23 mouse cellular contexts compared by ENCODE assay signal in the genomic region with DNA sequence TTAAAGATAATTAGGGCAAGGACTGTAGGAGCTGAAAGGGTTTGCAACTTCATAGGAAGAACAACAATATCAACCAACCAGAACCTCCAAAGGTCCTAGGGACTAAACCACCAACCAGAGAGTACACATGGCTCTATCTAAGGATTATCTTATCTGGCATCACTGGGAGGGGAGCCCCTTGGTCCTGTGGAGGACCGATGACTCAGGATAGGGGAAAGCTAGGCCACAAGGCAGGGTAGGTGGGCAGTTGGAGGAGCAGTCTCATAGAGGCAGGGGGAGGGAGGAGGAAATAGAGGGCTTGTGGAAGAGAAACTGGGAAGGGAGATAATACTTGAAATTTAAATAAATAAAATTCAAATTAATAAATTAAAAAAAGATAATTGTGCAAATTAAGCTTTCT.
"Had no signal": no experiment of that assay in that cellular context is flagged by ENCODE, and none has a peak within 500 bp of the region (broad histone marks: within the 10 kb centered on the region; RNA-seq: fewer than 3 reads in every experiment).

No protein-coding gene starts in this region.

- H3K4me3 ChIP-seq: gastrocnemius, adult 2 months; heart, adult 2 months; hindbrain, embryonic 12.5 days; intestine, embryonic 15.5 days; layer of hippocampus, adult 2 months; left cerebral cortex, adult 2 months; limb, embryonic 10.5 days; limb, embryonic 12.5 days had no signal

- H3K4me1 ChIP-seq: hindbrain, embryonic 12.5 days; intestine, embryonic 15.5 days; limb, embryonic 10.5 days; limb, embryonic 12.5 days had no signal

- H3K36me3 ChIP-seq: hindbrain, embryonic 12.5 days; intestine, embryonic 15.5 days; limb, embryonic 10.5 days; limb, embryonic 12.5 days had no signal

- H3K9me3 ChIP-seq: hindbrain, embryonic 12.5 days; intestine, embryonic 15.5 days; limb, embryonic 10.5 days; limb, embryonic 12.5 days had no signal

- H3K4me2 ChIP-seq: heart, embryonic 11.5 days; hindbrain, embryonic 12.5 days; hindbrain, embryonic 14.5 days; intestine, embryonic 15.5 days; limb, embryonic 12.5 days had no signal

- ATAC-seq: hindbrain, embryonic 16.5 days; inflammation-experienced regulatory T-cells, adult 6 months; intestine, embryonic 15.5 days; intestine, postnatal 0 days had no signal

- H3K9ac ChIP-seq: hindbrain, embryonic 12.5 days; hindbrain, embryonic 14.5 days; intestine, embryonic 15.5 days; limb, embryonic 12.5 days had no signal

- H3K27me3 ChIP-seq: hindbrain, embryonic 12.5 days; intestine, embryonic 15.5 days; limb, embryonic 12.5 days had no signal

- H3K27ac ChIP-seq: gastrocnemius, adult 2 months; heart, adult 2 months; hindbrain, embryonic 12.5 days; hindbrain, embryonic 14.5 days; intestine, embryonic 15.5 days; layer of hippocampus, adult 2 months; left cerebral cortex, adult 2 months; limb, embryonic 10.5 days; limb, embryonic 12.5 days had no signal

- DNase-seq: gastrocnemius, adult 2 months; gastrocnemius, postnatal 10 days; gastrocnemius, postnatal 25 days; heart, adult 2 months; heart, postnatal 10 days; heart, postnatal 4 days; kidney, adult 18-20 months; kidney, adult 8-10 months; kidney, postnatal 10 days; kidney, postnatal 25 days; kidney, postnatal 4 days; liver had no signal
